In genomic region chr7:82530583-82530982, GRCm38 (mm10) we compare ENCODE assay signal across 19 mouse cellular contexts.
A peak's percentile ranks its signal among the peaks of the same experiment; 100 is the strongest.
DNase-seq lines count a peak whose midpoint lies in the region; ATAC-seq and TF ChIP-seq lines count a peak whose summit lies in the region.
"Had no signal": no experiment of that assay in that cellular context is flagged by ENCODE, and none has a peak within 500 bp of the region (broad histone marks: within the 10 kb centered on the region; RNA-seq: fewer than 3 reads in every experiment).

No protein-coding gene starts in this region.

- no peaks in the 10 kb centered on the region for H3K27me3 ChIP-seq in limb, embryonic 14.5 days (ENCODE audit: control insufficient read depth, insufficient read depth, low read length)
- no peaks in the 10 kb centered on the region for H3K27me3 ChIP-seq in limb, embryonic 10.5 days (ENCODE audit: low read depth, poor library complexity, severe bottlenecking)
- H3K27me3 ChIP-seq: embryonic facial prominence, embryonic 12.5 days; forebrain, embryonic 12.5 days; forebrain, embryonic 15.5 days had no signal

- H3K27ac ChIP-seq in limb, embryonic 14.5 days (replicated peaks; ENCODE audit: low read depth, low read length) = no peak overlapping the region
- no peak overlapping the region for H3K27ac ChIP-seq in limb, embryonic 10.5 days
- H3K27ac ChIP-seq: embryonic facial prominence, embryonic 12.5 days; forebrain, embryonic 12.5 days; forebrain, embryonic 15.5 days; heart, embryonic 10.5 days; heart, embryonic 13.5 days; hindbrain, embryonic 14.5 days; hindbrain, postnatal 0 days had no signal

- TF ChIP-seq POLR2A in limb, embryonic 14.5 days (IDR thresholded peaks at IDR 0.05; ENCODE audit: borderline replicate concordance, extremely low read depth, insufficient read depth, insufficient read length) = no peak

- H3K9ac ChIP-seq in limb, embryonic 14.5 days (ENCODE audit: low read depth, low read length, severe bottlenecking) = no peak overlapping the region
- H3K9ac ChIP-seq: embryonic facial prominence, embryonic 12.5 days; forebrain, embryonic 12.5 days; forebrain, embryonic 15.5 days; heart, embryonic 13.5 days; hindbrain, embryonic 14.5 days had no signal

- 56% methylated on average over 5 of the region's 5 CpGs for WGBS in limb, embryonic 14.5 days
- WGBS in limb, embryonic 10.5 days = 78% methylated on average over 5 of the region's 5 CpGs

- no peak for ATAC-seq in limb, embryonic 14.5 days (ENCODE audit: low FRiP score, low read depth)
- ATAC-seq: activated CD4-positive, CD25-positive, alpha-beta regulatory T cell, adult 4 months; CD4-positive, CD25-positive, alpha-beta regulatory T cell, adult 4 months; forebrain, embryonic 15.5 days; hindbrain, postnatal 0 days; inflammation-experienced regulatory T-cells, adult 6 months; intestine, embryonic 16.5 days had no signal

- H3K4me3 ChIP-seq in limb, embryonic 14.5 days (replicated peaks; ENCODE audit: low read length) = no peak overlapping the region
- no peak overlapping the region for H3K4me3 ChIP-seq in limb, embryonic 10.5 days
- H3K4me3 ChIP-seq: embryonic facial prominence, embryonic 12.5 days; erythroblast, embryonic 14.5 days; forebrain, embryonic 12.5 days; forebrain, embryonic 15.5 days; heart, embryonic 10.5 days; heart, embryonic 13.5 days had no signal

- no peaks in the 10 kb centered on the region for H3K9me3 ChIP-seq in limb, embryonic 14.5 days (ENCODE audit: control insufficient read depth, low read length)
- no peaks in the 10 kb centered on the region for H3K9me3 ChIP-seq in limb, embryonic 10.5 days (replicated peaks)
- H3K9me3 ChIP-seq: embryonic facial prominence, embryonic 12.5 days; forebrain, embryonic 12.5 days; forebrain, embryonic 15.5 days; heart, embryonic 10.5 days; heart, embryonic 13.5 days had no signal

- H3K4me1 ChIP-seq in limb, embryonic 14.5 days (ENCODE audit: control insufficient read depth, insufficient read depth, low read length) = no peaks in the 10 kb centered on the region
- no peaks in the 10 kb centered on the region for H3K4me1 ChIP-seq in limb, embryonic 10.5 days
- H3K4me1 ChIP-seq: forebrain, embryonic 12.5 days; forebrain, embryonic 15.5 days had no signal

- H3K36me3 ChIP-seq in limb, embryonic 14.5 days (ENCODE audit: control insufficient read depth, insufficient read depth, low read length) = no peaks in the 10 kb centered on the region
- no peaks in the 10 kb centered on the region for H3K36me3 ChIP-seq in limb, embryonic 10.5 days
- H3K36me3 ChIP-seq: embryonic facial prominence, embryonic 12.5 days; forebrain, embryonic 12.5 days; forebrain, embryonic 15.5 days; heart, embryonic 10.5 days; heart, embryonic 13.5 days had no signal

- no peak overlapping the region for H3K4me2 ChIP-seq in limb, embryonic 14.5 days (replicated peaks; ENCODE audit: low read depth, low read length, severe bottlenecking)
- H3K4me2 ChIP-seq: embryonic facial prominence, embryonic 12.5 days; forebrain, embryonic 12.5 days; forebrain, embryonic 15.5 days; heart, embryonic 13.5 days; hindbrain, embryonic 14.5 days had no signal

- peak; percentile 30 for DNase-seq in gastrocnemius, adult 18-20 months (ENCODE audit: low spot score)
- DNase-seq in gastrocnemius, adult 8-10 months (ENCODE audit: low spot score in 2 of 2) = no peak
- DNase-seq in limb, embryonic 14.5 days (ENCODE audit: low spot score) = peak; percentile 21
- DNase-seq in limb, embryonic 10.5 days (ENCODE audit: low spot score) = no peak
- DNase-seq in skeletal muscle tissue, adult 2 months (ENCODE audit: low read depth, low spot score) = peak; percentile 58
- no peak for DNase-seq in lung, postnatal 14 days
- DNase-seq: adrenal gland, postnatal 14 days had no signal

Comparison
In these comparisons a context has a peak if more than half of its experiments do, and no peak if none do; other contexts are left out.
1. DNase-seq: peak in gastrocnemius, adult 18-20 months (single experiment), limb, embryonic 14.5 days (single experiment) and skeletal muscle tissue, adult 2 months (single experiment); none in gastrocnemius, adult 8-10 months (0 of 2), limb, embryonic 10.5 days (single experiment) and lung, postnatal 14 days (single experiment).